Mouse (Mus musculus) retina, embryonic 14.5 days (tissue): ENCODE measurements around the gene Ier5.

Experiments
- DNase-seq: peaks from one replicate; pipeline ENCODE4 v3.0.0-alpha.2; 2015; ENCODE audit warnings: low spot score

Gene Ier5

DNA sequence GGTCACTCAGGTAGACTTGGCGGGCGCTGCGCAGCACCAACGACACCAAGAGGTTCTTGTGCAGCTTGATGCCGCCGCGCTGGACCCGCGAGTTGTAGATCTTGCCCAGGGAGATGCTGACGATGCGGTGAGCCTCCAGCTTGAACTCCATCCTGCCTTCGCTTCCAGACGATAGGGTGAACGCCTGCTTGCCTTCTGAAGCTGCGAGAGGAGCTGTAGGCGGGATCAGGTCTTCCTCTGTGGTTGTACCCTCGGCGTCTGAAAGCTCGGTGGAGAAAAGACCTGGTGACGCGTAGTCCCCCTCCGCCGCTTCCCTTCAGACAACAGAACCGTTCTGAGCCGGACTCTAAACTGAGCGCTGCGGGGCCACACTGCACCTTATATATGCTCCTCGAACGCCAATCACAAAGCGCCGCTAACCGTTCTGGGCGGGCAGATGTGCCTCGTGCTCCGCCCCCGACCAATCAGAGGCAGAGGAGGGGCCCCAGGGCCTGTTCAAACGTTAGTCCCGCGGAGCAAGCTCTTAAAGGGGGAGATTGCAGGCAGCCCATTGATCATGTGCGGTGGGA, at the start of gene Ier5:
Gene Ier5, minus strand, starts transcription at position 357 of the 569 bp plus-strand sequence.
- peak; percentile 99 for DNase-seq

DNA sequence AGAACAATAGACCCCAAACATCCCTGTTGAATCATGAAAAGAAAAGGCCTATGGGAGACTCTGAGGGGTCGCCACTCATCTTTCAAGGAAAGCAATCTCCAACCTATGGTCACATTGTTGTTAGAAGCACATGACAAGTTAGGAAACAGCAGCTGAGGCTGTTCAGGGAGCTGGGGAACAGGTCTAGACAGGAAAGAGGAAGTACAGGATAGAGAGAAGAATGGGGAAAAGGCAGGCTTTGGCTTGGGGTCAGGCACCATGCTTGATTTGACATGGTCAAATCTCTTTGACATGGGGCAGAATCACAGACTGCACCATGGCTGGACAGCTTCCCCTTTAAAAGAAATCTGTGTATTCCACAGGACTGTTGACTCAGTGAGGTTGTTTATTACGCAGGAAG, 47.8 kb upstream of the Ier5 start:
- DNase-seq: no peak

DNA sequence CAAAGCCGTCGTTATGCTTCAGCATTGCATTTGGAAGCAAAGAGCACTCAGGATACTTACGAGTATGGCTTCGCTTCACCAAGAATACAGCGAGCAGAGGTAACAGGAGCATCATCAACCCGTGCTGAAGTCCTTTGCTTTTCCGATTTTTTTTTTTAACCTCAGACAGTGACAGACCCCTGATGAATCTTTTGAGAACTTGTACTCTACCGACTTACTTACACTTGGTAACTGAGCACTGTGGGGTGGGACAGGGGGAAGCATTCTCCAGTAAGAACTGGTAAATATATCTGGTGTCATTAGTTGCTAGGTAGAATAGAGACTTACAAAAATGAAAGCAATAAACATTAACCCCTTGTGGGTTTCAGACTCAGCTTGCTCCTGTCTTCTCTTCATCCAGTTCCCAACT, 47.1 kb upstream of the Ier5 start, which contains the start of gene Mr1:
Gene Mr1, minus strand, starts transcription at position 243 of the 409 bp plus-strand sequence.
- peak; percentile 67 for DNase-seq

DNA sequence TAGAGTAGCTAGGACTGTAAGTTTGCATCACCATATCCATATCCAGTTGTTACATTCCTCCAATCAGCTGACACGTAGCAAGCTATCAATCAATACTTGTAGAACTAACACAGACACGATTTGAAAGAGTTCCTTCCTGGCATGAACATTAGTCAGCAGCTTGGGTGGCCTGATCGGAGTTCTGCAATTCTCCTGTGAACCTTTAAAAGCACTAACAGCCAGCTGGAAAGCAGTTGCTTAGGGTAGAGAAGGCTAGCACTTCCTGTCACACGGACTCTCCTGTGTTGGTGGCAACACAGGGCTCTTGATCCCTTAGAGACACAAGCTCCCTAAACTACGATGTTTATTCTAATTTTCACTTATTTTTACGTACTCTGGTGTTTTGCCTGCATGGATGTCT, 46.2 kb upstream of the Ier5 start:
- DNase-seq: no peak

DNA sequence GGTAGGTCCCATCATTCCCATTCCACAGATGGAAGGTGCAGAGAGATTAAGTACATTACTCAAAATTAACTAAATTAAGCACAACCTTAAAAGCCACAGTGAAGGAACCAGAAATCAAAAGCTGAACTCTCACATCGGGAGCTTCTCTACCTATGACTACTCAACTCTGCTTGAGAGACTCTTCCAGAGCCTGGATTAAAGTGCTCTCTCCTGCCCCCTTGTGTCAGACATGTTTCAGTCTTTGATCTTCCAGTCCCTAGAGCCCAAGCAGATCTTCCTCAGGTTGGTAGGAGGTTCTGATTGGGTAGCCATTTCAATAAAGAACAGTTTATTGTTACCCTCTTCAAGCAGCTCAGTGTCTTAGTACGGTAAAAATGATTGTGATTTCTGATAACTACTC, 40.6 kb upstream of the Ier5 start:
- peak; percentile 54 for DNase-seq

DNA sequence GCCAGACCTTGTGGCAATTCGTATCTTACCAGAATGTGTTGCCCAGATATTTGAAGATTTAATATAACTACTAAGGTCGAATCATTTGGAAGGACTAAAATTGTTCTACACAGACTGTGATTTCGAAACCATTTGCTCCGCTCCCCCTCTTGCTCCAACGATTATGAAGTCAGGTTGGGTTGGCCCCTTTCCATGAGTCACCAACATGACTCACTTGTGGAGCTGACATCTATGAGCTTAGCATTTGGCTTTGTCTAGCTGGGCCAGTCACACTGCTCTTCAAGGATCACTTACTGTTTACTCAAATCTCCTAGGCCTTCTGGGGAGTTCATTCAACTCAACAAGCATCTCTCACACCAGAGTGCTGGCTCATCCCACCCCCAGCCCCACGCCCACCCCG, 39.4 kb upstream of the Ier5 start:
- DNase-seq: no peak

DNA sequence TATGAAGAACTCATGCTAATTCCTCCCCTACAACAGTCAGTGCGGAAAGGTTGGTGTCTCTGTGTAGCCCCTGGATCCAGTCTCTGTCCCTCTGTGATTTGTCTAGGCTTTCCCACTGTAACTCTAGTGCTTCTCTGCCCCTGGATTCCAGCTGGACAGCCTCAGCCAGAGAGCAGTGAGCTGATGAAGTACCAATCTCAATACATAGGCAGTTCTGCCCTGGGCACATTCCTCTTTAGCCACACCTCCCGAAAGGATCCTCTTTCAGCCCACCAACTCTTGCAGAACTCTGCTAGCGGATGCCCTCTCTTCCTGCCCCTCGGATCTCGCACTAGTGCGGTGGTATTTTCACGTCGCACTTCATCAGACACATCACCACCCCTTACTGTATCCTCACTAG, 35.4 kb upstream of the Ier5 start:
- no peak for DNase-seq

DNA sequence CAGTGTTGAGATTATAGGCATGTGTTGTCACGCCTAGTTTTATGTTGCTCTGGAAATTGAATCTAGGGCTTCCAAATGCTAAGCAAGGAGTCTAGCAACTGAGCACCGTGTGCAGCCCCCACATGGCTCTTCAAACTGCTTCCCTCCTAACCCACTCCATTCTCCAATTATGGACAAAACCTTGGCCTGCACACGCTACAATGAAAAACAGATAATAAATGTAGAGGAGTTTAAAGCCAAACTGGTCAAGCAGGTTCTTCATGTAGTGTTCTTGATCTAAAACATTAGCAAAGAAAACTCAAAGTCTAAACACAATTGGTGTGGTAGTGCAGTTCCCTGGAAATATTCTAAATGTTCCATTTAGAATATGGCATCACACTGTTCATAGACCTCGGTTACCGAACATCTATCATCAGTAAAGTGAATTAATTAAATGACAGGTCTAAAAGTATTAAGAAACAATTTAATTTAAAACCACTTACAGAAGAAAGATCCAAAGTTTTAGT, 28.0 kb upstream of the Ier5 start:
- no peak for DNase-seq

DNA sequence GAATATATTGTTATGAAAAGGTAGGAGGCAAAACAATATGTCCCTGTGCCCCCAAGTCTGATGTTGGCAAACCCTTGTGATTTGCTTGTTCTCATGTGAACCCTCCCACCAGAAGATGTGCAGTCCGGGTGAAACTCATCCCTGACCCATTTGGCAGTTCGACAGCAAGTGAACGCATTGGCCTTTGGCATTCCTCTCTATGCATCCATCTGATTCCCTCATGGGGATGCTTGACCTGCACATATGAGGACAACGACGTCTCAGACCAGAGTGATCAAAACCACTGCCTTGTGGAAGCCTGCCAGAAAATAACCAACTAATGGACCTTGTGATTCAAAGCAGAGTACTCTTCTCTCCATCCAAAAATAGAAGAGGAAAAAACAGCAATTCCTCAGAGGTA, 27.3 kb upstream of the Ier5 start:
- no peak for DNase-seq

DNA sequence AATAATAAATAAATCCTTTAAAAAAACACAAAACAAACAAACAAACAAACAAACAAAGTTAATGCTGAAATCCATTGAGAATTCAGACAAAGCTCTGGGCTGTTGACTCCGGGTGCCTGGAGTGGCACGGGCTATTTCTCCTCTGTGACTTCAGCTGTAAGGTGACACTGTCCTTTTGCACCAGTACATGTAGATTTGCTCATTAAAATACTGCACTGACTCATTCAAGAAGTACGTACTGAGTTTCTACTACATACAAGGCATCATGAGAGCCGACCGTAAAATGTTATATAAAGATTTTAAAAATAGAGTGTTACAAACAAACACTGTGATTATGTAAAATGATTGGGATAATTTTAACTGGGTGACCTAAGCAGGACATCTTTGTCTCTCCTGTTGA, 25.0 kb upstream of the Ier5 start:
- no peak for DNase-seq

DNA sequence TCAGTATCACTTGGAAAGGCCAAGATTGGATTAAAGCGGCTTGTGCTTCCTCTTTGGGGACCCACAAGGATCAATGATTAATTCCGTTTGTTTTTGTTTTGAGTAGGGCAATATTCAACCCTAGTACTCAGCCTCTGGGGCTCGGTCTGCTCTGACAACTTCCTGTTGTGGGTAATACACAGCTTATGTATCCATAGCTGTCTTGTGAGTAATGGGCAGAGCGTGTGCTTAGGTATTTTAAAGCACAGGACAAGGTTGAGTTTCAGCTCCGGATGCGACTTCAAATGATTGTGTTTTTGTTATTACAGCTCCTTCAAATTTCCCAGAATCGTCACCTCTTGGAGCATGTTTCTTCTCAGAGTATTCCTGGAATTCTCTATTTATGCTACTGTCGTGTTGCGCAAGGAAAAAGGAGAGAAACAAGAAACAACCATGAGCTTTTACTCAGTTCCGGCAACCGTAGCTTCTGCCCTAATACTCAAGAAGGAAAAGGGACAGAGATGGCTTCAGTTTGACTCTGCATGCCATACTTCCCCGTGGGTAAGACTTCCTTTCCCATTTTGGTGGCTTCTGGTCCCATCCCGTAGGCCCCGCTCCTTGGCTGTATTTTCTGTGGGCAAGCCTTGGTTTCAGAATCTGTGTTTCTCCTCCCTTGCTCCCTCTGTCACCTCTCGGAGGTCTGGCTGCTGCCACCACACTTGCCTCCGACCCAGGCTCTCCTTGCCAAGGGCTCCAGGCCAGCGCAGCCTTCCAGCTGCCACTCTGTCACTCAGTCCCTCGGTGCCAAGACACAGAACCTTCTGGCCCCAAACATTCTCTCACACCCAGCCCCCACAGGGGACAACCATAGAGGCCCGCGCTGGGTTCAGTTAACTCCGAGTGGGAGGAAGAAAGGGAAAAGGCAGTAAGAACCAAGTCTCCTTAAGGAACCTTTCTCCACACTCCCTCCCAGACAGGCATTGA, 22.8 kb upstream of the Ier5 start:
- no peak for DNase-seq

DNA sequence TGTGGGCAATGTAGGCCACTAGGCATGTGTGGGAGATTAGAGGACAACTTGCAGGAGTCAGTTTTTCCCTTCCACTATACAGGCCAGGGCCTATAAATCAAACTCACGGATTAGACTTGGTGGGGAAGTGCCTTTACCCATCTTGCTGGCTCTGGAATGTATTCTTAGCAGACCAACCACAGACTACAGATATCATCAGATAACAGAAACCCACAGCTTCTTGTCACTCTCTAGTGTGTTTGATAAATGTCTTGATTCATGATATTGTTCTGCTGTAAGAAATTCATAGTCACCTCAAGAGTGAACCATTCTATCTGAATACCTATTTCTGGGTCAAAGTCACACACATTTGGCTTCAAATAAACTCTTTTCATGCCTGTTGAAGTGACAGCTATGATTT, 20.3 kb upstream of the Ier5 start:
- no peak for DNase-seq

DNA sequence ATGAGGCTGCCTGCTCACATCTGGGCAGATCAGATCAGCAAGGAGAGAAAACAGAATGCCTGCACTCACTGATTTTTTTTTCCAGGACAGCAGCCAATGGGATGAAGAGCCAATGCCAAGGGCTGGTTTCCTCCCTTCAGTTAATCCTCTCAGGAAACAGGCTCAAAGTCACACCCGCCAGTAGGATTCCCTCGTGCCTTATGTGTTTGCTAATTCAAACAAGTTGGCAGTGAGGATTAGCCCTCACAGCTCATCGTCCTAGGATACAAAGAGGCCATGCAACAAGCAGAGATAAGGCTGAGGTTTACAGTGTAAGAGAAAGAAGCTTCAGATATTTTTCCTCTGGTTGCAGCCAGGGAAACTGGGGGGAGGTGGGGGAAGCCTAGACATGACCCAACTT, 14.5 kb upstream of the Ier5 start:
- no peak for DNase-seq

DNA sequence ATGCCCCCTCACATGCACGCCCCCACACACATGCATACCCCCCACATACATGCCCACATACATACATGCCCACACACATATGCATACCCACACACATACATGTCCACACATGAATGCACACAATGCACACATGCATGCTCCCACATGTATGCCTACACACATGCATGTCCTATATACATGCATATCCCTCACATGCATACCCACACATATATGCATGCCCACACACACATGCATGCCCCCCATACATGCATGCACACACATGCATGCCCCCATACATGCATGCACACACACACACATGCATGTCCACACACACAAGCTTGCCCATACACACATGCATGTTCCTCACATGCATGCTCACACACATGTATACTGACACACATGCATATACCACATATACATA, 13.4 kb upstream of the Ier5 start:
- no peak for DNase-seq

DNA sequence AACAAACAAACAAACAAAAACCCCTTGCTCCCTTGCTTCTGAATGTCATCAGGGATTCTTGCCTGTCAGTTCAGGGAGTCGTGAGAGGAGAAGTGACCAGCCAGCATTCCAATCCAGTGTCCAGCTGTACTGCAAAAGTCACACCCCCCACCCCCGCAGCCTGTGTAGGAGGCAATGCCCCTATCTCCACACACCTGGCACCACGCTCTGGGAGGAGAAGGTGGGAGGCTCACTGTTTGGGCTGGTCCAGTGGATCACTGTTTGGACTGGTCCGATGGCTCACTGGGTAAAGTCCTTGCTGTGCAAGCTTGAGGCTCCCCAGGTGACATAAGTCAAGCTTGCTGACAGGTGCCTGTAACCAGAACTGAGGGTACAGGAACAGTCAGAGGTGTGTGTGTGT, 12.7 kb upstream of the Ier5 start:
- no peak for DNase-seq

DNA sequence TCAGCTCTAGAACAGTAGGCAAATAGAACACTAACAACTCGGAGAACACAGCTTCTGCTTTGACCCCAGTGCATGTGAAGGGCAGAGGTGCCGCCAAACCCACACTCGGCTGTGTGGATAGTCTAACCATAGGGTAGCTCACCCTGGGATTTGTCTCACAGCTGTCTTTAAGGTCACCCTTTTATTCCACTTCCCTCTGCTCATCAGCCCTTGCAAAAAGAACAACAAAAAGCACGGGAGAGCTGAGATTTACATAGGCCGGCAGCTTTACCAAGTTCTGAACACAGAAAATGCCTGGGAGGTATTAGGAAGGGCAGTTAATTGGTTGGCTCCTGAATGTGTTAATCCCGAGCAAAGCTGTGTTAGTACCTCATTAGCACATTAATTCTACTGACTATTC, 12.1 kb upstream of the Ier5 start:
- DNase-seq: no peak

DNA sequence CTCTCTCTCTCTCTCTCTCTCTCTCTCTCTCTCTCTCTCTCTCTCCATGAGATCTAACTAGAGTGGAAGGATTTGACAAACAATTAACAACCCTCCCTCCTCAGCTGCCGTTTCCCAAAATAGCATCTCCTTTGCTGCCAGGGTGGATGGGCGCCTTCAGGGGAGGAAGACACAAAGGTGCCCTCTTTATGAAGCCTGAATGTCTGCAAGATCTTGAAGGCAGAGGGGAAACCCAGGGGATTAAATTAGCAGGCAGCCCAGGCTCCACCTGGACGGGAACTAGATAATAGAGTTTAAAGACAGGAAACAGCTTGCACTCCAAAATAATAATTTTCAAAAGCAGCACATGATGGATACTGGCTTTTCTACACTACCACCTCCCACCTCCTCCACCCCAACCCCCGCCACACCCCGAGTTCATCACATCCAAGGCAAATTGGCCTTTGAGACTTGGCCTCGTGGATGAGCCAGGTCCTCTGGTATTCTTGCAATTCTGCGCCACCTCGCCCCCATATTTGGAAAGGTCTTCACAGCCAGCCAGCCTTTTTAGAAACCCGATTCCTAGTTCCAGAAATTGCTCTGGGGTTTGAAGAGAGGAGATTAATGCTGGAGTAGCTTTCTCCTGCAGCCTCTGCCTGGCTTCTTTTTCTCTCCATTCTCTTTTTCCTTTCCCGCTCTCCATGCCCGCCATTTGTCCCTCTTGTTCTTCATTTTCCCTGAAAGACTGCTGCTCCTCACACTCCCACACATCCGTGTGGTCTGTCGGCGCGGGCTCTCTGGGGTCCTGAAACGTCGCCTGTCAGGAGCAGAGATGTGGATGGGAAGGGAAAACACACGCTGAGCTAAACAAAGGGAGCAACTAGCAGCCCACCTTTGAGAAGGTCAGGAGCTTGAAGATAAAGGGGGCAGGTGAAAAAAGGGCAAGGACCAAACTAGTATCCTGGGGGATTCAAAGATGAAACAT, 10.2 kb upstream of the Ier5 start:
- peak; percentile 32 for DNase-seq

DNA sequence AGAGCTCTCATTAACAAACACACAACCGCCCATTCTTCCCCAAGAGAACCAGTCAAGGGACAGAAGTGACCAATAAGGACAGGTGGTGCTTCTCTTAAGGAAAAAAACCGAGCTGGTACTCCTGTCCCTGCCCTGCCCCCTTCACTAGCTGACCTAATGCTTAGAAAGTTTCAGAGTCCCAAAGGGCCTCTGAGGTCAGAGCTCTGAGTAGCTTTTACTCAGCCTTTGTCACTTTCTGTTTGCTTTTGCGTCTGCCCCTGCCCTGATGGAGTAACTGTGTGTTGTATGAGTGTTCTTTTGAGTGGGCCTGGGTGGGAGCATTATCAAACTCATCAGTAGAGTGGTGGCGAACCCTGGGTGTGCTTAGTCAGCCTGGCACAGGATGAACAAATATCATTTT, 9.0 kb upstream of the Ier5 start:
- peak; percentile 51 for DNase-seq

DNA sequence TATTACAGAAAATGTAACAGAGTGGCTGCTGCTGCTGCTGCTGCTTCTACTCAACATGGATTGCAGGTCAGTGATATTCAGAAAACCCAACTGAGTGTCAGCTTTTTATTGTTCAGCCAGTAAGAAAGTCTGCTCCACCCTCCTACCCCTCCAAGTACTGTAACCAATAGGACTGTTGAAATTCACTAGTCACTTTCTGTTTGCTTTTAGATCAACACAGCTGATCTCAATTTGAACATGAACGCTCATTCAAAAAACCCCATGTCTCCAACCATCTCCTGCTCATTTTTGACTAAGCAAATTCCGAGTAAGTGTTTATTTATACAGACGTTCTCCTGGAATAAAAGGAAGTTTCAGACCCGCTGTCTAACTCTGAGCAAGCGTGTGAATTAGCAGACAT, 8.4 kb upstream of the Ier5 start:
- no peak for DNase-seq

DNA sequence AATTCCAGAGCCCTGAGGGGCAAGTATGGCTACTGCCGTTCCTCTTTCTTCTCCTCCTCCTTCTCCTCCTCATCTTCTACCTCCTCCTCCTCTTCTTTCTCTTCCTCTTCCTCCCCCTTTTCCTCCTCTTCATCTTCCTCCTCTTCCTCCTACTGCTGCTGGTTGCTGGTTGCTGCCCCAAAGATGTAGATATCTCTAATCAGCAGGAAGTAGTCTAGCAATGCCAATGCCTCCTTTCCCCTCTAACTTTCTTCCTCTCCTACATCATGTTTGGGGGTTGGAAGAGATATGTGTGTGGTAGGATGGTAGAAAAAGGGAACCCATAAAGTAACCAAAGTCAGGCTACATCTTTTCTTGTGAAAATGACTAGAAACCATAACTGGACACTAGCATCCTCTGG, 6.9 kb upstream of the Ier5 start:
- DNase-seq: no peak

DNA sequence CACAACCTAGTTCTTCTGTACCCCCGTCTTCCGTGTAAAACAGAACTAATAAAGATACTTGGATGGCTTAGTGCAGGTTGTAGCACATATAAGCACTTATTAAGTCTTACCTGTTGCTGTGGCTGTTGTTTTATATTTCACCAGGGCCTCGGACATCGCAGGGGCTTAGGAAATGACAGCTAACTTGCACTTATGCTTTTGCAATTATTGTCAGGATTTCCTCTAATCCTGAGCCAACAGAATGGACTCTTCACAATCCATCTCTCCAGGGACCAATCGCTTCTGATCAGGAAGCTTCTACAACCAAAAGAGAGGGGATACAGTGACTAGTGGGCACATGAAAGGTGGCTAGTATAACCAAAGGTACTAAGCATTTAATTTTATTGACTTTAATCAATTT, 4.6 kb upstream of the Ier5 start:
- no peak for DNase-seq

DNA sequence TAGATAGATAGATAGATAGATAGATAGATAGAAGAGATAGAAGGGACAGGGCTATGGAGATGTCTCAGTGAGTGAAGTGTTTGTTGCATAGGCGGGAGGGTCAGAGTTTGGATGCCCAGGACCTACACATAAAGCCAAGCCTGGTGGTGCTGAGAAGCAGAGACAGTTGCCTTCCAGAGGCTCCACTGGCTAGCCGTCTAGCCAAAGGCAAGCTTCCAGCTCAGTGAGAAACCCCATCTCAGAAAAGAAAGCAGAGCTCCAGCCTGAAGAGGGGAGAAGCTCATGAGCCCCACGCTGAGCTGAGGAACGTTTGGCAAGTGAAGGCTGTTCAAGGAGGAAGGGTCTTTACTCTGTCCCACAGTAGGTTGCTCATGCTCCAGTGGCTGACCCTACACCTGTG, 3.2 kb upstream of the Ier5 start:
- DNase-seq: no peak
